Mouse (Mus musculus): Measurements from ENCODE around the gene Immp2l.
"Not testable (repeated sequence)": the region's sequence is repeated elsewhere in the genome, so short reads cannot be mapped to it uniquely, and the experiment has no call there.

Gene Immp2l

GRCm38 (mm10) chr12:41023511-41024421 is at the start of gene Immp2l:
Gene Immp2l, plus strand, starts transcription at chr12:41024090.
- in situ Hi-C loops (cut with MboI; ENCODE audit: unreplicated experiment in 2 of 2) = no loop called here

- in situ Hi-C loops (cut with MboI; ENCODE audit: unreplicated experiment in 2 of 2) = no loop called here
Measured at GRCm38 (mm10) chr12:40978719-40979500, 45.0 kb upstream of the Immp2l start.

- in situ Hi-C loops (cut with MboI; ENCODE audit: unreplicated experiment in 2 of 2) = no loop called here
Measured at GRCm38 (mm10) chr12:40979716-40980115, 44.2 kb upstream of the Immp2l start.

- in situ Hi-C loops (cut with MboI; ENCODE audit: unreplicated experiment in 2 of 2) = no loop called here
Measured at GRCm38 (mm10) chr12:40980160-40980559, 43.7 kb upstream of the Immp2l start.

- in situ Hi-C loops (cut with MboI; ENCODE audit: unreplicated experiment in 2 of 2) = no loop called here
Measured at GRCm38 (mm10) chr12:40983021-40983420, 40.9 kb upstream of the Immp2l start.

GRCm38 (mm10) chr12:40984735-40985134 is 39.2 kb upstream of the Immp2l start:
- in situ Hi-C loops (cut with MboI; ENCODE audit: unreplicated experiment in 2 of 2) = no loop called here

GRCm38 (mm10) chr12:40985791-40986190 is 38.1 kb upstream of the Immp2l start:
- in situ Hi-C loops (cut with MboI; ENCODE audit: unreplicated experiment in 2 of 2) = no loop called here

- in situ Hi-C loops (cut with MboI; ENCODE audit: unreplicated experiment in 2 of 2) = no loop called here
Measured at GRCm38 (mm10) chr12:40988311-40989065, 35.4 kb upstream of the Immp2l start.

- in situ Hi-C loops (cut with MboI; ENCODE audit: unreplicated experiment in 2 of 2) = no loop called here
Measured at GRCm38 (mm10) chr12:40991647-40992046, 32.2 kb upstream of the Immp2l start.

- in situ Hi-C loops (cut with MboI; ENCODE audit: unreplicated experiment in 2 of 2) = not testable (repeated sequence)
Measured at GRCm38 (mm10) chr12:40992237-40992636, 31.7 kb upstream of the Immp2l start.

GRCm38 (mm10) chr12:40994846-40995245 is 29.0 kb upstream of the Immp2l start:
- in situ Hi-C loops (cut with MboI; ENCODE audit: unreplicated experiment in 2 of 2) = no loop called here

GRCm38 (mm10) chr12:40995618-40996370 is 28.1 kb upstream of the Immp2l start:
- in situ Hi-C loops (cut with MboI; ENCODE audit: unreplicated experiment in 2 of 2) = no loop called here

GRCm38 (mm10) chr12:41022516-41022915 is 1.4 kb upstream of the Immp2l start:
- in situ Hi-C loops (cut with MboI; ENCODE audit: unreplicated experiment in 2 of 2) = no loop called here

GRCm38 (mm10) chr12:41024512-41024911 is 622 bp downstream of the Immp2l start:
- in situ Hi-C loops (cut with MboI; ENCODE audit: unreplicated experiment in 2 of 2) = no loop called here

GRCm38 (mm10) chr12:41027485-41027884 is 3.6 kb downstream of the Immp2l start:
- in situ Hi-C loops (cut with MboI; ENCODE audit: unreplicated experiment in 2 of 2) = loop anchor here (25.0 kb wide), 1 partner anchor 915 kb away; no protein-coding TSS in a partner anchor

- in situ Hi-C loops (cut with MboI; ENCODE audit: unreplicated experiment in 2 of 2) = loop anchor here (25.0 kb wide), 1 partner anchor 919 kb away; no protein-coding TSS in a partner anchor
Measured at GRCm38 (mm10) chr12:41031119-41031518, 7.2 kb downstream of the Immp2l start.

- in situ Hi-C loops (cut with MboI; ENCODE audit: unreplicated experiment in 2 of 2) = loop anchor here (25.0 kb wide), 1 partner anchor 921 kb away; no protein-coding TSS in a partner anchor
Measured at GRCm38 (mm10) chr12:41033196-41033595, 9.3 kb downstream of the Immp2l start.

GRCm38 (mm10) chr12:41039834-41040233 is 15.9 kb downstream of the Immp2l start:
- in situ Hi-C loops (cut with MboI; ENCODE audit: unreplicated experiment in 2 of 2) = loop anchor here (25.0 kb wide), 1 partner anchor 928 kb away; no protein-coding TSS in a partner anchor

GRCm38 (mm10) chr12:41041737-41042136 is 17.8 kb downstream of the Immp2l start:
- in situ Hi-C loops (cut with MboI; ENCODE audit: unreplicated experiment in 2 of 2) = loop anchor here (25.0 kb wide), 1 partner anchor 929 kb away; no protein-coding TSS in a partner anchor

Data from v-Abl transformed pro-B cells (cell line).